Mouse (Mus musculus): Measurements from ENCODE around the gene Srgap2. TPM values are rescaled to one million over a fixed set of nuclear protein-coding genes. Genes with fewer than 3 reads are reported as not detected.

Srgap2 gene
- 30.2 TPM for polyA plus RNA-seq (2017; shearing (Covaris generic))

GRCm38 (mm10) chr1:131527281-131528080, at the start of gene Srgap2, which contains the start of gene Fam72a:
Gene Srgap2 (minus strand): TSS chr1:131527352.
Gene Fam72a (plus strand): TSS chr1:131527903.

GRCm38 (mm10) chr1:131279456-131279776, 247.7 kb downstream of the Srgap2 start, which contains the start of gene Ikbke:
Gene Ikbke (minus strand): TSS chr1:131279606.

GRCm38 (mm10) chr1:131245089-131245856, 281.9 kb downstream of the Srgap2 start, which contains the start of gene Rassf5:
Gene Rassf5 (minus strand): TSS chr1:131245258.

Other genes starting within 250 kb of the Srgap2 start
- 210 TPM for gene Ikbke, start 247.7 kb downstream of the Srgap2 start, polyA plus RNA-seq (2017; shearing (Covaris generic))
- gene Fam72a, start 551 bp upstream of the Srgap2 start, polyA plus RNA-seq (2017; shearing (Covaris generic)) = 1.3 TPM
- 0.05 TPM for gene Avpr1b, start 71.9 kb upstream of the Srgap2 start, polyA plus RNA-seq (2017; shearing (Covaris generic))
- gene Ctse, start 111.0 kb upstream of the Srgap2 start, polyA plus RNA-seq (2017; shearing (Covaris generic)) = 25.1 TPM
- 0.14 TPM for gene Rab7b, start 161.3 kb upstream of the Srgap2 start, polyA plus RNA-seq (2017; shearing (Covaris generic))
- not detected for gene Slc26a9, start 216.7 kb upstream of the Srgap2 start, polyA plus RNA-seq (2017; shearing (Covaris generic))

Measured in CD4-positive, CD25-positive, alpha-beta regulatory T cell (primary cell).